In the genomic region with DNA sequence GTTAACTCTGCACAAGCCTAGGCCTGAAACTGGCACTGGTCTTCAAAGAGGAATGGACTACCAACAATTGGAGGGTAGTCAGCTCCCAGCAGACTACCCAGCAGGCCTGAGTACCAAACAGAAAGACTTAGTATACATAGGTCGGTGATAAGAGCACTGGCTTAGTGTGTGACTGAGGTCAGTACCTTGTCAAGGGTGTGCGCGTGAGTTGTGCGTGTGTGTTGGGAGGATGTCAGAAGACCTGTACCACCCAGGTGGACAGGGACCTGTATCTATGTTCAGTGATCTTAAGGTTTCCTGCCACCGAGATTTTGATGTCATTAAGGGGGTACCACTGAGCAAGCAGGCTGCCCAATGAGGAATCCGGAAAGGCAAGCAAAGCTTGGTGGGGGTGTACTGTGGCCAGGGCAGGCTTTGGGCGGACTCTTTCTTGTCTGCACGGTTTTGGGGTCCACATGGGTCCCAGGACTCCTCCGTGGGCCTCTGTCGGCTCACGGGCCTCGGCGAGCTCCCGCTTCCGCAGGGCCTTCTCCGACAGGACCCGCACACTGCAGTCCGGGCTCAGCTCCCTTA, we compare ENCODE assay signal across 8 mouse cellular contexts. TPM values are rescaled to one million over a fixed set of nuclear protein-coding genes. Genes with fewer than 3 reads are reported as not detected.
A peak's percentile ranks its signal among the peaks of the same experiment; 100 is the strongest.
DNase-seq lines count a peak whose midpoint lies in the region; ATAC-seq and TF ChIP-seq lines count a peak whose summit lies in the region.

No protein-coding gene starts in this region.

- H3K36me3 ChIP-seq in heart, embryonic 12.5 days = no peaks in the 10 kb centered on the region
- H3K36me3 ChIP-seq in E14TG2a.4 (ENCODE audit: insufficient read depth, low read length) = no peaks in the 10 kb centered on the region
- H3K36me3 ChIP-seq in forebrain, embryonic 12.5 days (replicated peaks) = no peaks in the 10 kb centered on the region
- no peaks in the 10 kb centered on the region for H3K36me3 ChIP-seq in liver, embryonic 14.5 days (replicated peaks; ENCODE audit: control insufficient read depth, insufficient read depth, low read depth)

- H3K9ac ChIP-seq in heart, embryonic 12.5 days = peak overlapping the region; percentile 76
- H3K9ac ChIP-seq in forebrain, embryonic 12.5 days = peak overlapping the region; percentile 82
- no peak overlapping the region for H3K9ac ChIP-seq in liver, embryonic 14.5 days (replicated peaks)

- H3K27ac ChIP-seq in heart, embryonic 12.5 days (ENCODE audit: poor library complexity, severe bottlenecking) = peak overlapping the region; percentile 49; the same call in 1 of the 2 replicates
- H3K27ac ChIP-seq in forebrain, embryonic 12.5 days = peak overlapping the region; percentile 83
- H3K27ac ChIP-seq in liver, embryonic 14.5 days = no peak overlapping the region

- no peak for DNase-seq in heart, adult 11 months
- DNase-seq in liver, embryonic 14.5 days (ENCODE audit: low read depth in 3 of 3, low spot score in 3 of 3) = no peak
- no peak for DNase-seq in gastrocnemius, postnatal 36 days
- no peak for DNase-seq in left cerebral cortex, postnatal 10 days (ENCODE audit: extremely low spot score in 1 of 2, low spot score in 2 of 2)
- no peak for DNase-seq in kidney, postnatal 14 days

- H3K4me3 ChIP-seq in heart, embryonic 12.5 days = peak overlapping the region; percentile 63
- peak overlapping the region; percentile 88 for H3K4me3 ChIP-seq in E14TG2a.4 (replicated peaks; ENCODE audit: low read length)
- peak overlapping the region; percentile 63 for H3K4me3 ChIP-seq in forebrain, embryonic 12.5 days (replicated peaks)
- peak overlapping the region; percentile 58 to 60 for H3K4me3 ChIP-seq in liver, embryonic 14.5 days (ENCODE audit: insufficient read depth in 1 of 2, low read depth in 2 of 2, low read length in 2 of 2)

- TF ChIP-seq EP300 in liver, embryonic 14.5 days (IDR thresholded peaks at IDR 0.05; ENCODE audit: low read depth) = no peak

- H3K4me1 ChIP-seq in heart, embryonic 12.5 days (replicated peaks) = no peaks in the 10 kb centered on the region
- H3K4me1 ChIP-seq in E14TG2a.4 (replicated peaks; ENCODE audit: low read depth, low read length) = peaks cover 13% of the 10 kb centered on the region
- H3K4me1 ChIP-seq in forebrain, embryonic 12.5 days = peaks cover 14% of the 10 kb centered on the region
- H3K4me1 ChIP-seq in liver, embryonic 14.5 days (replicated peaks; ENCODE audit: control insufficient read depth in 2 of 2, insufficient read depth in 2 of 2, low read length in 1 of 2) = no peaks in the 10 kb centered on the region

- no peak for TF ChIP-seq CTCF in E14TG2a.4 (conservative IDR thresholded peaks at IDR 0.05; ENCODE audit: low read length)
- TF ChIP-seq CTCF in liver, embryonic 14.5 days (IDR thresholded peaks at IDR 0.05; ENCODE audit: low read depth) = no peak

- 0 out of 2 replicates have a peak, but pooled peaks cover 3% of the 10 kb centered on the region for H3K27me3 ChIP-seq in heart, embryonic 12.5 days (replicated peaks)
- H3K27me3 ChIP-seq in E14TG2a.4 (ENCODE audit: insufficient read depth, low read length) = peaks cover 54% of the 10 kb centered on the region
- peaks cover 16% of the 10 kb centered on the region for H3K27me3 ChIP-seq in forebrain, embryonic 12.5 days
- peaks cover 15% of the 10 kb centered on the region for H3K27me3 ChIP-seq in liver, embryonic 14.5 days (ENCODE audit: control insufficient read depth, insufficient read depth, low read length)

- WGBS in heart, embryonic 12.5 days = 14% methylated on average over 18 of the region's 18 CpGs
- 14% methylated on average over 18 of the region's 18 CpGs for WGBS in forebrain, embryonic 12.5 days
- 19% methylated on average over 18 of the region's 18 CpGs for WGBS in liver, embryonic 14.5 days (ENCODE audit: insufficient replicate concordance)

- peak; percentile 27; the same call in 1 of the 2 replicates for ATAC-seq in heart, embryonic 12.5 days (ENCODE audit: insufficient number of reproducible peaks, low FRiP score)
- ATAC-seq in forebrain, embryonic 12.5 days (ENCODE audit: low FRiP score) = peak; percentile 42
- peak; percentile 12; the same call in 1 of the 2 replicates for ATAC-seq in liver, embryonic 14.5 days (ENCODE audit: insufficient read depth)

- intact Hi-C loops in gastrocnemius, postnatal 36 days (cut with DNase I) = no loop called here
- intact Hi-C loops in left cerebral cortex, postnatal 10 days (cut with DNase I) = loop anchor here (2.0 kb wide), 1 partner anchor 14 kb away; a partner anchor contains a TSS

- H3K9me3 ChIP-seq in heart, embryonic 12.5 days (replicated peaks) = peaks cover 3% of the 10 kb centered on the region; the same call in 1 of the 2 replicates
- 0 out of 2 replicates have a peak, but pooled peaks cover 4% of the 10 kb centered on the region for H3K9me3 ChIP-seq in E14TG2a.4 (ENCODE audit: low read length)
- H3K9me3 ChIP-seq in forebrain, embryonic 12.5 days = no peaks in the 10 kb centered on the region
- H3K9me3 ChIP-seq in liver, embryonic 14.5 days (ENCODE audit: control insufficient read depth, low read length) = no peaks in the 10 kb centered on the region

- H3K4me2 ChIP-seq in heart, embryonic 12.5 days = peak overlapping the region; percentile 87
- H3K4me2 ChIP-seq in forebrain, embryonic 12.5 days = peak overlapping the region; percentile 86
- H3K4me2 ChIP-seq in liver, embryonic 14.5 days (ENCODE audit: low read depth) = peak overlapping the region; percentile 68

RNA-seq across cellular contexts. Expression of a gene that starts 0.5 kb away (rescaled TPM):
- polyA plus RNA-seq in heart, embryonic 12.5 days (2016; fragmentation: Nextera tagmentation; extraction: Ambion mirVana) = 17.8 and 18.8 TPM in 2 replicates
- polyA plus RNA-seq in forebrain, embryonic 12.5 days (2016; fragmentation: Nextera tagmentation; extraction: Ambion mirVana) = 13.8 and 15.5 TPM in 2 replicates
- 1.0 and 1.3 TPM in 2 replicates for polyA plus RNA-seq in liver, embryonic 14.5 days (2012; rRNA removed)
- polyA plus RNA-seq in liver, embryonic 14.5 days (2014; fragmentation: Nextera tagmentation; extraction: Ambion mirVana) = 2.1 and 2.8 TPM in 2 replicates
- 1 to 10 TPM; 5.3 to 5.8 TPM for total RNA-seq in gastrocnemius, postnatal 36 days (2021)
- total RNA-seq in left cerebral cortex, postnatal 10 days (2021) = 10 to 100 TPM; 46.1 to 50.2 TPM

RNA-seq across cellular contexts. Expression of a gene that starts 13.9 kb away (rescaled TPM):
- polyA plus RNA-seq in heart, embryonic 12.5 days (2016; fragmentation: Nextera tagmentation; extraction: Ambion mirVana) = 4.9 and 5.0 TPM in 2 replicates
- 112 and 121 TPM in 2 replicates for polyA plus RNA-seq in forebrain, embryonic 12.5 days (2016; fragmentation: Nextera tagmentation; extraction: Ambion mirVana)
- 0.03 and 0.04 TPM in 2 replicates for polyA plus RNA-seq in liver, embryonic 14.5 days (2012; rRNA removed)
- 0.04 and 0.05 TPM in 2 replicates for polyA plus RNA-seq in liver, embryonic 14.5 days (2014; fragmentation: Nextera tagmentation; extraction: Ambion mirVana)
- 1 to 10 TPM; 5.0 to 5.4 TPM for total RNA-seq in gastrocnemius, postnatal 36 days (2021)
- 100 to 1,000 TPM; 495 to 501 TPM for total RNA-seq in left cerebral cortex, postnatal 10 days (2021)

RNA-seq across cellular contexts. Expression of a gene that starts 58.8 kb away (rescaled TPM):
- 0.17 and 0.64 TPM in 2 replicates for polyA plus RNA-seq in heart, embryonic 12.5 days (2016; fragmentation: Nextera tagmentation; extraction: Ambion mirVana)
- 65.0 and 81.2 TPM in 2 replicates for polyA plus RNA-seq in forebrain, embryonic 12.5 days (2016; fragmentation: Nextera tagmentation; extraction: Ambion mirVana)
- polyA plus RNA-seq in liver, embryonic 14.5 days (2012; rRNA removed) = not detected in 2 replicates
- polyA plus RNA-seq in liver, embryonic 14.5 days (2014; fragmentation: Nextera tagmentation; extraction: Ambion mirVana) = 0.04 TPM in 1 of 2 replicates, not detected in the other
- total RNA-seq in gastrocnemius, postnatal 36 days (2021) = 1 to 10 TPM; 1.3 TPM
- total RNA-seq in left cerebral cortex, postnatal 10 days (2021) = 100 to 1,000 TPM; 254 to 258 TPM

Comparison
In these comparisons a context has a peak if more than half of its experiments do, and no peak if none do; other contexts are left out.
1. RNA of a gene that starts 13.9 kb away (polyA plus RNA-seq): 112 to 121 TPM in forebrain, embryonic 12.5 days; 4.9 to 5.0 TPM in heart, embryonic 12.5 days and 0.03 to 0.05 TPM in liver, embryonic 14.5 days; every median in the first group is over 10 times any median in the second.
2. RNA of a gene that starts 58.8 kb away (polyA plus RNA-seq): 65.0 to 81.2 TPM in forebrain, embryonic 12.5 days; 0.17 to 0.64 TPM in heart, embryonic 12.5 days and 0.04 TPM in liver, embryonic 14.5 days; every median in the first group is over 10 times any median in the second.
3. Peak in every context shown above with its lines, with median percentiles within 50 percentile points of each other: ATAC-seq, H3K4me2 ChIP-seq and H3K4me3 ChIP-seq.